Mouse (Mus musculus) CD4-positive, CD25-positive, alpha-beta regulatory T cell, adult 2 months (primary cell): ENCODE results near the gene Ugt1a2.
"Not testable (repeated sequence)": the region's sequence is repeated elsewhere in the genome, so short reads cannot be mapped to it uniquely, and the experiment has no call there.

Experiments
- DNase-seq: peaks from one replicate; pipeline ENCODE4 v3.0.0-alpha.2; 2012; ENCODE audit warnings: low read depth, low spot score

Gene Ugt1a2

DNA sequence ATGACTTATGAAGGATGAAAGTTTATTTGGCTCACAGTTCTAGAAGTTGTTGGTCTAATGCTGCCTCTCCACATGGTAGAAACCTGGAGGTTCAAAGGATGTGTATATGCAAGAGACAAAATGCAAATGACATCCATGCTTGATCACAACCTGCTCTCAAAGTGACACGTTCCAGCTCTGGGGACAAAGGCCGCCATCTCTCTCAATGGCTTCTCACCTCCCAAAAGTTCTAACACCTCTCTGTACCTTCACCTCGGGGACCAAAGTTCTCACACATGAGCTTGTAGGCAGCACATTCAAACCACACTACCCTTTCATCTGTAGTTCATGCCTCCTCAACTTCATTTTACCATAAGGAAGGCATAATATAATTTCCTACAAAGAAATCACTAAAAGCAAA is 17.2 kb downstream of the Ugt1a2 start:
- peak; percentile 7 for DNase-seq

DNA sequence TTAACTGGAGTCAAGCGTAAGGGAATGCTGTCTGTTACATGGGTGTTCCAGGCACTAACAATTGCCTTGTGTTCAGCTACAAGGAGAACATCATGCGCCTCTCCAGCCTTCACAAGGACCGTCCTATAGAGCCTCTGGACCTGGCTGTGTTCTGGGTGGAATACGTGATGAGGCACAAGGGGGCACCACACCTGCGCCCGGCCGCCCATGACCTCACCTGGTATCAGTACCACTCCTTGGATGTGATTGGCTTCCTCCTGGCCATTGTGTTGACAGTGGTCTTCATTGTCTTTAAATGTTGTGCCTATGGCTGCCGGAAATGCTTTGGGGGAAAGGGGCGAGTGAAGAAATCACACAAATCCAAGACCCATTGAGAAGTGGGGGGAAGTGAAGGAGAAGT is 17.6 kb downstream of the Ugt1a2 start:
- DNase-seq: peak; percentile 11

DNA sequence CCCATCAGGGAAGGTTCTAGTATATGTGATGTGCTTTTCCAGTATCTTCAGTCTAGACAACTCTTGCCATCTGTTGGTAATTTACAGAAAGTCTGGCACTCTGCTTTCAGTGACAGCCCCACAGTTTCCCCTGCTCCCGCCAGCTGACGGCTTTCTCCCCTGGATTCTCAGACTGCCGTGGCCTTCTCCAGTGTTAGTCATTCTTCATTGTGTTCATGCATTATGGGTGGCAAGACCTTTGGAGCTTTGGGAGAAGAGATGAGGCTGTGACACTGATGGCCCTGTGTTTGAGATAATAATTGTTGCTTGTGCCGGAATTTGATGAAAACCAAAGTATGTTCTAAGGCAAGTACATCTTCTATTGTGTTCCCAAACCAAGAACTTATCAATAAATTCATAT is 18.2 kb downstream of the Ugt1a2 start:
- peak; percentile 10 for DNase-seq

DNA sequence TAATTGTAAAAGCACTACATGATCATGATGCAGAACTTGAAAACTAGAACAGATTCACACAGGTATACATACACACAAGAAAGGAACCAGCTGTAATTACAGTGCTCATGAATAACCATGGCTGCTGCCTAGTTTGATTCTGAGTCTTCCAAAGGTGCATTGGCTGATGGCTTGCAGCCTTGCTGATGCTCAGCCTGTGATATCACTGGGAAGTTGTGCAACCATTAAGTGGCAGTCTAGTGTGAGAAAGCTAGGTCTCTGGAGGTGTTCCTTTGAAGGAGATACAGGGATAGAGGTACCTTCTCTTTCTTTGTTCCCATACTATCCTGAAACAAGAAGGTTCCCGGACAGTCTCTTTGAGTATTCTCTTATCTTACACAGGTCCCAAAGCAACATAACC is 18.7 kb downstream of the Ugt1a2 start:
- DNase-seq: peak; percentile 8

DNA sequence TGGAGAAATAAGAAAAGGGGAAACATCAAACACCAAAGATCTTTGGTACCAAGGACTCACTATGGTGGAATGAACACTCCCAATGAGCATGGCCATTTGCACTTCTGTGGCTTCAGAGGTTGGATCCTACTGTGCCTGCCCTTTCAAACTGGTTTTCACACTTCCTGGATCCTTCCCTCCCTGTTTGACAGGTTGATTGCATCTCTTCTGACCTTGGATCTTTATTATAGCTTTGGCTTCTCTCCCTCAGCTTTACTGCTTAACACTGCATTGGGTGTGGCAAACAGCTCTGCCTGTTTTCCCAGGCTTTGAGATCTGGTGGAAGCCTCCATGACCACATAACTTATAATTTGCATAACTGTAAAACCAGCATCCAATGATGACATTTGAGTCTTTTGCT is 19.9 kb downstream of the Ugt1a2 start:
- peak; percentile 12 for DNase-seq

DNA sequence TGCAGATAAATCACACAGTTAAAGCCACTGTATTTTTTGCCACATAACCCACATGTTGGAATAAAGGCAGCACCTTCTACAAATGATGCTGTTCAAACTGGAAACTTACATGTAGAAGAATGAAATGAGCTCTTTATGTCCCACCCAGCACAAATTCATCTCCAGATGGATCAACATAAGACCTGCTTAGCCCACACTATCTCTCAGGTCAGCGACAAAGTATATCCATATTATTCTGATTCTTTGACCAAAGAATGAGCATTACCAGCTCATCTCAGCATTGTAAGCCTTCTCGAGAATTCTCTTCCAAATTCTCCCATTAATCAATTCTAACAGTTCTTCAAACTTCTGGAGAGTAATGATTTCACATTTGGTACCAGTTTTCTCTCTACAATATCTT is 21.8 kb downstream of the Ugt1a2 start:
- peak; percentile 8 for DNase-seq

DNA sequence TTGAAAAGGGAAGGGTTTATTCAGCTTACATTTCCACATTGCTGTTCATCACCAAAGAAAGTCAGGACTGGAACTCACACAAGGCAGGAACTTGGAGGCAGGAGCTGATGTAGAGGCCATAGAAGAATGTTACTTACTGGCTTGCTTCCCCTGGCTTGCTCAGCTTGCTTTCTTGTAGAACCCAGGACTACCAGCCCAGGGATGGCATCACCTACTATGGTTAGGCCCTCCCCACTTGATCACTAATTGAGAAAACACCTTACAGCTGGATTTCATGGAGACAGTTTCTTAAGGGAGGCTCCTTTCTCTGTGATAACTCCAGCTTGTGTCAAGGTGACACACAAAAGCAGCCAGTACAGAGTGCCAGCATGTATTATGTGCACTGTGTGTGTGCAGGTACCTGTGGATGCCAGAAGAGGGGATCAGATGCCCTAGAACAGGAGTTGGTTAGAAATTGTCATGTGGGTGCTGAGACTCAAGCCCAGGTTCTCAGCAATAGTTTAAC is 22.7 kb downstream of the Ugt1a2 start:
- not testable (repeated sequence) for DNase-seq

DNA sequence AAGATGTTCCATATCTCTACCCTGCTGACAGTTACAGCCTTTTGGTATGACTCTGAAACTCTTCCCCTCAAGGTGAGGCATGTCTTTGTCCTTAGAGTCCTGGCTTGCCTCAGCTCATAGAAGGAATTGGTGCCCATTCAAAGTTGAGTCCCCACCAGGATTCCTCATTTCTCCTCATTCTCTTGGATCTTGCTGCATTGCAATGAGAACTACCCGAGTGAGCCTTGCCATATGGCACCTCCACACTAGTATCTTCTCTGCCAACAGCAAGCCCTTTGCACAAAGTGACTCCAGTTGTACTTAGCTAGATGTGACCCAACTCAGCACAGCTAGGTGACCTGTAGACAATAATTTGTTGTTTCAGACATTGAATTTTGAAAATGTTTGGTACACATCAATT is 23.2 kb downstream of the Ugt1a2 start:
- DNase-seq: peak; percentile 17

DNA sequence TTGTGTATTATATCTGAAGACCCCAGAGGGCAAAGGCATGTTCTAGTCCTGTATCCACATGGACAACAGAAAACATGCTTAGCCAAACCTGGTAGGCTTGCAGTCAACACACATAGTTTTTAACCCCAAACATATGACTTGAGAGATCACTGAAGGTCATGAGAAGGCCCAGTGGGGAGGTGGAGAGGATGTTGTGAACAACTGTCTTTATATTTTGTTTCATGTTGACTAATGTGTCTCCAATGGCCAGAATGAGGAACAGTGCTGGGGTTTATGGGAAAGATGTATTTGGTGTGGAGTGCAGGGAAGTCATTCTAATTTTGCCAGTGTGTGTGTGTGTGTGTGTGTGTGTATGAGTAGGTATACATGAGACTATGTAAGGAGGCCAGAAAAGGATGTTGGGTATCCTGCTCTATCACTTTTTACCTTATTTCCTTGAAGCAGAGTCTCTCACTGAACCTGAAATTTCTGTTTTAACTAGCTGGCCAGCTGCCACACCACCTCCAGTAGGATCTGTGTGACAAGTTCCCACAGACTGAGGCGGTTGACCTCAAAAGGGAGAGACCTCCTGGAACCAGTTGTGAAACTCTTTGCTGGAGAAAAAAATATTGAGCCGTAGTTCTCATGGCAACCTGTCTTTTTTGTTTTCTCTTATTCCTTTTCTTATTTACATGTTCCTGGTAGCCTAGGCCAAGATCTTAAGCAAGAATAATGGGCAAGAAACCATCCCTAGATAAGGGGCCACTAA is 23.8 kb downstream of the Ugt1a2 start:
- DNase-seq: peak; percentile 12

DNA sequence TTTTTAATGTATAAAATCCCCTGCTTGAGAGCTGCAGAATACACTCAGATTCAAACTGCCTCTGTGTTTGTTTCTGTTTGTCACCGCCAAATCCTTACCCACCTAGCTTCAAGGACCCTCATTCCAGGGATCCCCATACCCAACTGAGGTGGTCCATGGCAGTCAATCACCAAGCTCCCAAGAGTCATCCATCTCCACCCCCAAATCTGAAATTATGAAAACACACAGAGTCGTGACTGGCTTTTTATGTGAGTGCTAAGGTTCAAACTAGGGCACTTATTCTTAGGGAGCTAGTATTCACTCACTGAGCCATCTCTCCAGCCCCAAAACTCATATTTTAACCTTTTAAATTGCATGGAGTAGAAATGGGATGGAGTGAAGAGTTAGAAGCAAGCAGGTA is 24.9 kb downstream of the Ugt1a2 start:
- DNase-seq: peak; percentile 1

DNA sequence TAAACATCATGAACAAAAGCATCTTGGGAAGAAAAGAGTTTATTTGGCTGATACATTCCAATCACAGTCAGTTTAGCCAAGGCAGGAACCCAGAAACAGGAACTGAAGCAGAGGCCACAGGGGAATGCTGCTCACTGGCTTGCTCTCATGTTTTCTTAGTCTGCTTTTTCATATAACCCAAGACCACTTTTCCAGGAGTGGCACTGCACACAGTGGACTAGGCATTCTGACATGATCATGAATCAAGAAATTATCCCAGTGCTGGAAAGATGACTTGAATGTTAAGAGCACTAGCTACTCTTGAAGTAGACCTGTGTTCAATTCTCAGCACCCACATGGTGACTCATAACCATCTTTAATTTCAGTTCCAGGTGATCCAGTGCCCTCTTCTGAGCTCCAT is 25.3 kb downstream of the Ugt1a2 start:
- peak; percentile 2 for DNase-seq

DNA sequence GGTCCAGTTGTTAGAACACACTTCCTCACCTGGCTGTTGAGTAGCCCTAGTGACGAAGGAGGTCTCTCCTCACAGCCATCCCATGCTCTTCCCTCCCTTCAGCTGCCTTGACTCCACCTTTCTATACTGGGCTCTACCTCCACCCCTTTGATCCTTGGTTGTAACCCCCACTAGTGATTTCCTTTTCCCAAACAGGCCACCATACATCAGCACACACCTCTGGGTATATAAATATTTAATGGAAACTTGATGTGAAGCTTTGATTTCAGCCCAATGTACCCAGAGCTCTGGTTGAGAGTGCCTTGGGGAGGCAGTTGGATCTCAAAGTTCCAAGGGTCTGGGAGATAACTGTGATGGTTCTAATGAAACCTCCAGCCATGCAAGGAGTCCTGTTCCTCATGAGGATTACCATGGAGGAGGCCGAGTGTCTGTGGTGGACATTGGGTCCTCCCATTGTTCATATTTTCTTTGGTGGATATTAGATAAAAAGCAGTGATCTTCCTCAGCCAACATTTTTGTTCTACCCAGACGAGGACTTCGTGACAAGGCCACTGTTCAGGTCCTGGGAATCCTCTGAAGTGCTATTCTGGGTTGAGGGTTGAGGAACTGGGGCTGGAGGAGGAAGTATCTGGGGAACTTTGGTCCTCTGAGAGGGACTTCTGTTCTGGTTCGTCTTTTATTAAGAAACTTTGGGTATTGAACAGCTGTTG is 26.4 kb downstream of the Ugt1a2 start, which contains the start of gene Mroh2a:
Gene Mroh2a (plus strand): TSS at position 317 of the 710 bp plus-strand sequence.
- DNase-seq: peak; percentile 4

DNA sequence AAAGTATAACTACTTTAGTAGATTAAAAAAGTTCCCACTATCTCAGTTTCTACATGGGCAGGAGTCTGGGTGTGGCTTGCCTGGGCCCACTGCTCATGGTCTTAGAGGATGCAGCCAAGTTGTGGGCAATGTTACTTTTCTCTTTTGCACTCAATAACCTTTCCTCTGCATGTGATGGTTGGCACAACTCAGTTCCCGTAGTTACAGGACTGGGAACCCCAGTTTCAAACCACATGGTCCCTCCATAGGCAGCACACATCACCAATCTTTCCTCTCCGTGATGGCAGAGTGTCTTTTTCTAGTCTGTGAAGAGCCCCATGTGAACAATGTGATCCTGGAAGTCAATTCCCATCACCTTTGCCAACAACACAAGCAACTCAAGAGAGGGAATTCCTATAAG is 27.1 kb downstream of the Ugt1a2 start:
- no peak for DNase-seq

DNA sequence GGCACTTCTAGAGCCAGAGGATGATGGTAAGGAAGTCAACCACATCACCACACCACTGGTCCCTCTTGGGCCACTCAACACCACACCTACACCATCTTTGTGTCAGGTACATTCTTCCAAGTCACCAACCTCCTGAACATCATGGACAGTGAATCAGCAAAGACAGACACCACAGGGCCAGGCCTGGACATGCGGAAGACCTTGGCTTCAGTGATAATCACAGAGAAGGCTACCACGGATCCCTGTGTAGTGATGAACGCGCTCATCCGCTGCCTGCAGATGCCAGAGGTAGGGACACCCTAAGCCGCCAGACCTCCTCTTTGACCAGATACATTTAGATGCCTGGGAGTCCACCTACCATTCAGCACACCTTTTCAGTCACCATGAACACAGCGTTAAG is 27.7 kb downstream of the Ugt1a2 start:
- no peak for DNase-seq

DNA sequence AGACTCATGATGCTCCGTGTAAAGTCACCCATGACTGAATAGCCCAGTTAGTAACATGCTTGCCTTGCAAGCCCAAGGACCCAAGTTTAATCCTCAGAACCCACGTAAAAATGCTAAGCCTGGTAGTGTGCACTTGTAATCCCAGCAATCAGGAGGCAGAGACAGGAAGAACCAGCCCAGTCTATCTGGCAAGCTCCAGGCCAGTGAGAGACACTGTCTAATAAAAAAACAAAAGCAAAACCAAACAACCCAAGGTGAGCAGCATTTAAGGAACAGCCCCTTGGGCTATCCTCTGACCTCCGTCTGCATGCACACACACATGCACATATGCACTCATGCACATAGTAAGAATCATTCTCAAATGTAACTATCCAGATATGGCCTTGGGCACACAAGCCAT is 29.2 kb downstream of the Ugt1a2 start:
- DNase-seq: no peak

DNA sequence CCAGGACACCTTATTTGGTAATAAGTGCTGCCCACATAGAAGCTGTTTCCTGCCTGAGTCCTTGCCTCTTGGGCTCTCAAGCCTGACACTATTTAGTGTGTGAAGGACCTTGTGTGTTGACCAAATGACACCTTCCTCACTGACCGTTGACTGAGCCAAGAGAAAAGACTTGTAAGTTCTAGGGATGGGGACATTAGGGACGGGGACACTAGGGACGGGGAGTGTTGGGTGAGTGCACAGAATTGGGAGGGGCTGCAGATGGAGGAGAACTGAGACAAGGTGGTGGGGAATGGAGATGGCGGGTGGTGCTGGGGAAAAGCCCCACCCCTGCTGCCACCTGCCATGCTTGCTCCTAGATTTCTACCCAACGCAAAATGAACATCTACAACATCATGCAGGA is 29.6 kb downstream of the Ugt1a2 start:
- DNase-seq: no peak

DNA sequence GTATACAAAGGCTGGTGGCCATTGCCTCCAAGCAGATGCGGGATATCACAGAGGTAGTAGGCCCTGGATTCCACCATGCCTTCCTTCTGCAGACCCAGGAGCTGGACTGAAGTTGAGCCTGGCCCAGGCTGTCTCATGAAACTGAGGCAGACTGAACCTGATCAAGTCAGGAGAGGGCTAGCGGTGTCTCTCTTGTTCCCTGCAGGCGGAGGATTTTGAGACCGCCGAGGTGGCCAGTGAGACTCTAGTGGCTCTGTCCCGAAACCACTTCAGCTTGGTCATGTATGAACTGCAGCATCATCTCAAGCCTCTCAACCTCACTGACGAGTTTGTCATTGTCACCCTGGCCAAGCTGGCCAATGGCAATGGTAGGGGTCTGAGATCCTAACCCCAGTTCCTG is 30.0 kb downstream of the Ugt1a2 start:
- DNase-seq: no peak

DNA sequence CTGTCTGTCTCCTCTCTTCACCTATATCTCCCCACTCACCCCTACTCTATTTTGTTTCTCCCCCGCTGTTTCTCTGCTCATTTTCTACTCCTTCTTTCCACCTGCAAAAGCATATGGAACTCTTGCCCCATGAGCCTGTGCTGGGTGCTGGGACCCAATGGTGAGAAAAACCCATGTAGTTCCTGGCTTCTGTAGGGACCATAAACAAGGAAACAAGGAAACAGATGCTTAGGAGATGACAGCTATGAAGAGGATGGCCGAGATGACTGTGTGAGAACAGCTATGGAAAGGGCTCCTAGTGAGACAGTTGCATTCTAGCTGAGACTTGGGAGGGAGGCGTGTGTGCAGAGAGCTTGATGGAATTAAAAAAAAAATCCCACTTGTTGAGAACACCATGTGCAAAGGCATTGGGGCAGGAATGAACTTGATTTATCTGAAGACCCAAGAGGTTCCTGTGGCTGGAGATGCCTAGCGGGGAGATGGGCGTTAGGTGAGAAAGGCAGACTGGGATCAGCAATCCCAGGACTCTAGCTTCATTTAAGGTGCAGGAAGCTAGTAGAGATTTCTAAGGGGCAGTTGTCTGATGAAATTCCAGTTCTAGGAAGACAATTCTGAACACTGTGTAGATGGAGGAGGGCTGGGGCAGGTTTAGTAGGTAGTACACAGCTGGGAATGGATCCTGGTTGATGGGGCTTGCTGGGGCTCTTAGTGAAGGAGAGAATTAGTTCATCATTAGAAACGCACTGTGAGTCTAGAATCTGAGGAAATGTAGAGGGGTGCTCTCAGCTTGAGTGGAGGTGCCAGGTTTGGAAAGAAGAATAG is 30.8 kb downstream of the Ugt1a2 start:
- DNase-seq: no peak

DNA sequence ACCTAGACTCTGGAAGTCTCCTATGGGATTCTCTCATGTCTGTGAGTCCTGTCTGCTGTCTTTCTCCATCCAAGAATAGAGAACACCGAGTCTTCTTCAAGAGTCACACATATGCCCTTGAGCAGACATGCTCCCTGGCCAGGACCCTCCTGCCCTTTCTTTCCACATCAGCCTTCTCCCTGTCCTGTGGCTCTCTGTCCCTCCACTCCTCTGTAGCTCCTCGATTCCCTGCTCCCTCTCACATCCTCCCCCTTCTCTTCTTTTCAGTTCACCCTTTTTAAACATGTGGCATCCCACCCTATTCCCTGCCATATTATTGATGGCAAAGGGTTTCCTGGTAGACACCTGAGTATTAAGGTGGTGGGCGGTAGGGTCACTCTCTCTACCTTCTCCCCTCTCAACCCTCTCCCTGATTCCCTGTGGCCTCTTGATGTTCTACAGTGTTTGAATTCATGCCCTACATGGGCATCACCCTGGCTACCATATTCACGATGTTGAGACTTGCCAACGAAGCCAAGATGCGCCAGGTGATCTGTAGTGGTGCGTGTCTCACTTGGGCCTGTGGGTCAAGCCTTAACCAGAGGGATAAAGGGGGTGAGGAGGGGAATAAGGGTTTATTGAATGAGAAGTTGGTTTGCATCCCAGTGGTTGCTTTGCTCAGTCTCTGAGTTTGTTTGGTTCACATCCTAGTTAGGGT is 31.6 kb downstream of the Ugt1a2 start:
- no peak for DNase-seq

DNA sequence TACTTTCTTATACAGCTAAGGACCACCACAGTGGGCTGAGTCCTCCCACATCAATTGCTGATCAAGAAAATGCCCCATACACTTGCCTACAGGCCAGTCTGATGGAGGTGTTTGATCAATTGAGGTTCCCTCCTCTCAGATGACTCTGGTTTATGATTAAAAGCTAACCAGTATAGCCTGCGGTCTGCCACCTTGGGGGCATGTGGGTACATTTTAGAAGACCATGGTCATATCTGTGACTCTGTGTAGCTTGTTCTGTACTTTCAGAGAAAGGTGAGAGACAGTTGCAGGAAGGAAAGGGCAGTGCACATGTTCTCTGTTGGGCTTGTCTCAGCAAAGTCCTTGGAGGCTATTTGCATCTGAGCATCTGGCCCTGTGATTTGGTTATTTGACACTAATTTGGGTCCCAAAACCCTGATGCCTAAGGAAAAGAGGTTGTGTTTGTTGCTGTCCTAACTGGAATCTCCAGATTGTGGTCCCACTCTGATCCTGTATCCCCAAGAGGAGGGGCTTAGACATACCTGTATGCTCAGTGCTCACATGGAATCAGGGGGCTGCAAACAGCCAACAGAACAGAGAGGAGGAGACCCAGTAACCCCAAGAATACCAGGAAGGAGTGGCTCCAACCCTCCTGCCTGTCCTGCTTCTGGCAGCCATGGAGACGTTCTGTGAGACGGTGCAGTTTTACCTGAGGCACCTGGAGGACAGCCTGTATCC is 32.4 kb downstream of the Ugt1a2 start:
- no peak for DNase-seq
